Mouse (Mus musculus): ENCODE measurements around the gene Cep89. TPM values are rescaled to one million over a fixed set of nuclear protein-coding genes. Genes with fewer than 3 reads are reported as not detected.

Cep89 gene
- polyA plus RNA-seq (2012) = 18.9 and 20.1 TPM in 2 replicates

GRCm38 (mm10) chr7:35396542-35397168 lies at the start of gene Cep89, which contains the start of gene Faap24:
Gene Cep89 (plus strand): TSS chr7:35397035.
Gene Faap24 (minus strand): TSS chr7:35396836.
- no peak for TF ChIP-seq GATA1 (IDR thresholded peaks at IDR 0.05; ENCODE audit: low read length)

- no peak for TF ChIP-seq GATA1 (IDR thresholded peaks at IDR 0.05; ENCODE audit: low read length)
Observed at GRCm38 (mm10) chr7:35347918-35348700, 48.7 kb upstream of the Cep89 start.

- no peak for TF ChIP-seq GATA1 (IDR thresholded peaks at IDR 0.05; ENCODE audit: low read length)
Observed at GRCm38 (mm10) chr7:35349022-35349421, 47.8 kb upstream of the Cep89 start.

DNA sequence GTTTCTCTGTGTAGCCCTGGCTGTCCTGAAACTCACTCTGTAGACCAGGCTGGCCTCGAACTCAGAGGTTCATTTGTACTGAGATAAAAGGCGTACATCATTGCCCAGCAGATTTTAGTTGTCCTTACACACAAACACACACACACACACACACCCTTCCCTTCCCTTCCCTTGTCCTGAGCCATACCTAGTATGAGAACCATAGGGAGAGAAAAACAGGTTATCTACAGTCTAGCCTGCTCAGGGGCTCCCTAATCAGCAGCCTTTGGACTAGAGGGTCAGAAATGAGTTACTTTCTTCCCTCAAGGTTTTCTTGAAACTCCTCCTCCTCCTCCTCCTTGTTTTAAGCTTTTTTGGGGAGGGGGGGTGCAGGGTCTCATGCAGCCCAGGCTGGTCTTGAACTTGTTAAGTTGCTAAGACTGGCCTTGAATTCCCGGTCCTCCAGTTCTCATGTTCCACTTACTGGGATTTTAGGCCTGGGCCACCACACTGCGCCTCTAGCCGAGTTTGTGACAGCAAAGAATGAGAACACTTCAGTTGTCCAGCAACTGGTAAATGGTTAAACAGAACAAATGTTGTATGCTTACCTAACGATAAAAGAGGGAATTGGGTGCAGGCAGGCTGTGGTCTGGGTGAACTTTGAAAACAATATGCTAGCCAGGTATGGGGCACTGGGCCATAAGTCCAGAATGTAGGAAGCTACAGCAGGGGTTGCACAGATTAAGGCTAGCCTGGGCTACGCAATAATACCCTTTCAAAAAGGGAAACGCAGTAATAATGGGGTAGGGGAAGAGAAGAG lies 46.8 kb upstream of the Cep89 start:
- TF ChIP-seq GATA1 (IDR thresholded peaks at IDR 0.05; ENCODE audit: low read length) = no peak

DNA sequence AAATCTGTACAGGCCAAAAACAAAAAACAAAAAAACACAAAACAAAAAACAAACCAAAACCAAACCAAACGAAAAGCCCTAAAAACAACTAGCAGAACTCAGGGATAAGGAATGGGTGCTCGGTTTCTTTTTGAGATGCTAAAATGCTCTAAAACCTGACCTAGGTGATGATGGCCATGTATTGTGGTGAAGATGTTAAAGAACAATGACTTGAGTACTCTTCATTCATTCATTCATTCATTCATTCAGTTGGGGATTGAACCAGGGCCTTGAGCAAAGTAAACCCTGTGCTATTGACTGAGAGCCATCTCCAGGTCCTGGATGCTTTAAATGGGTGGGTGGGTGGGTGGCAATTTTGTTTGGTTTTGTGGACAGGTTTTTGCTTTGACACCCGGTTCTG lies 45.7 kb upstream of the Cep89 start:
- no peak for TF ChIP-seq GATA1 (IDR thresholded peaks at IDR 0.05; ENCODE audit: low read length)

DNA sequence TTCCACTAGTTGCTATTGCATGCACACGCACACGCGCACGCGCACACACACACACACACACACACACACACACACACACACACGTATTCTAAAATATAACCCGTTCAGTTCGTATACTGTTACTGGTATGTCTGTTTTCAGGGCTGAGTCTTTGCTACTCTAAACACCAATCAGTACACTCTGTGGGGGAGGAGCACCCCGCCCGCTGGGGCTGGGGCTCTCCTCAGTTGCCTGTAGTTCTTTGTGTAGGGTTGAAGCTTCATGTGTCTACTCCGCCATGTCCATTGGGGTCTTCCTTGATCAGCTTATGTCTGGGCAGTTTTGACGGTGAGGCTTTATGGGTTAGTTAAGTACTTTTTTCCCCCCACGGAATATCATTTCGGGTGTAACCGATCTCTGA lies 43.5 kb upstream of the Cep89 start:
- TF ChIP-seq GATA1 (IDR thresholded peaks at IDR 0.05; ENCODE audit: low read length) = no peak

GRCm38 (mm10) chr7:35355303-35355872 lies 41.4 kb upstream of the Cep89 start:
- TF ChIP-seq GATA1 (IDR thresholded peaks at IDR 0.05; ENCODE audit: low read length) = no peak

GRCm38 (mm10) chr7:35357621-35358020 lies 39.2 kb upstream of the Cep89 start:
- TF ChIP-seq GATA1 (IDR thresholded peaks at IDR 0.05; ENCODE audit: low read length) = no peak

DNA sequence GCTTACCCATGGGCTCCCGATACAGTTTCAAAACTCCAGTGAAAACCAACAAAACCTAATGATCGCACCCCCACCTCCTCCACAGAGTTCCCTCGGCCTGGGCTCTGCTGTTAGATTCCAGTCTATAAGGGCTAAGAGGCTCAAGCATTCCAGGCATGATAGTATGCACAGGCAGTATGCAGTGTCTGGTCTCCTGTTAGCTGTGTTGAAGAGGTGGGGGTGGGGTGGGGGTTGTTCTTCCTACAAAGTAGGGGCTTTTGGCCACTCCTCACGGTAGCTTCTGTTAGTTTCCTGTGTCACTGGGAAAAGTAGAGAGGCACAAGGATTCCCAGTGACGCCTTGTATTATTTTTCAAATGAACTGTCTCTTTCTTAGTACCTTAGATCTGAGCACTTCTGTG lies 34.6 kb upstream of the Cep89 start:
- no peak for TF ChIP-seq GATA1 (IDR thresholded peaks at IDR 0.05; ENCODE audit: low read length)

DNA sequence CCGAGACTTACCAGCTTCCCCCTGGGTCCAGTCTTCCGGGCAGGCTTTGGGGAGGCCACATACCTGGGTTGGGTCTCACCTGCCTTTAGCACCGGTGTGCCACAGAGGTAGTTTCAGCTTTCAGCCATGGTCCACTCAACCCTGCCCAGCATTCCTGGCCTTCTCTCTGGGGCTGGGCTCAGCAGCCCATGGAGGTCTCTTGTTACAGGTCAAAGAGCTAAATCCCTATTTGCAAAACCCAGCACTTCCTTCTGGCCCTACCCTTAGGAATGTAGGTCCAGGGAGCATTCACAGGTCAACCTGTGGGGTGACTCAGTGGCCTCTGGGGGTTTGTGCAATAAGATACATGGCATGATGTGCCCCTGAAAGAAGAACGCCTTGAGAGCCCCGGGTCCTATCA lies 34.0 kb upstream of the Cep89 start:
- TF ChIP-seq GATA1 (IDR thresholded peaks at IDR 0.05; ENCODE audit: low read length) = no peak

DNA sequence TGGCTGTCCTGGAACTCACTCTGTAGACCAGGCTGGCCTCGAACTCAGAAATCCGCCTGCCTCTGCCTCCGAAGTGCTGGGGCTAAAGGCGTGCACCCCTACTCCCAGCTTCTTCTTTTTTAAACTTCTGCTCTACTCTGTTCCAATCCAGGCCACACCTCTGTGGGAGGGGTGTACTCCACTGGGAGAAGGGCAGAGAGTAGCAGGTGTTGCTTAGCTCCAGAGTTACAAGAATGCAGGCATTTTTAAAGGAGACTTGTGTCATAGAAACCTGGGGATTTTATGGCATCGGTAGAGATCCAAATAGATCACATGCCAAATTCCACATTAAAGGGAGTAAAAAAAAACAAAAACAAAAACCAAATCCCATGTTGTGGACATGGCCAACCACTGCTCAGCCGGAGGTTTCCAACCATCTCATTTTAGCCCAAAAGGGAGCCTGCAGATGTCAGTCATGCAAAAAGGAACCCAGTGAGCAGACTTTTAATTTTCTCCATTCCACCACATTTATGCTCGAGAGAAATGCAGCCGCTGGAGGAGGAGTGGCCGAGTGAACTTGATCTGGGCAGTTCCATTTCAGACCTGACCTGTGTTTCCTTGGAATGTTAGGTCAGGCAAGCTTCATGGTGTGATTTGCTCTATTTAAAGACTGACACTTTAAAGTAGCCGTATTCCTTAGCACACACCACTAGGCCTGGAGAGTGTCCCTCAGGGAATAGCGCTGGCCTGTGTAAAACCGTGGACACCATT lies 31.5 kb upstream of the Cep89 start:
- no peak for TF ChIP-seq GATA1 (IDR thresholded peaks at IDR 0.05; ENCODE audit: low read length)

DNA sequence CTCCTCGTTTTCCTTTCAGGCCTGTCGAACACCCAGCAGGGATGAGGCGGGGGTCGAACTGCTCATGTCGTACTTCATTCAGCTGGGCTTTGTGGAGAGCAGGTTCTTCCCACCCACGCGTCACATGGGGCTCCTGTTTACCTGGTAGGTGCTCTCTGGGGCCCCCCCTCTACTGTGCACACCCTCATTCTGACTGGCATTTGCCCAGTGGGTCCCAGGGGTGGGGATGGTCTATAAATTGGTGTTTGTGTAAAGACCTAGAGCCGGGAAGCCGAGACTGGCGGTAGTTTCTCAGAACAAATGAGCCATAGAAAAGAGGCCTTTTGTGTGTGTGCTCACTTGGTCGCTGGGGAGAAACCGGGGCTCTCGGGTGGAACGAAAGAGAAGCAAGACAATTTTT lies 25.7 kb upstream of the Cep89 start:
- TF ChIP-seq GATA1 (IDR thresholded peaks at IDR 0.05; ENCODE audit: low read length) = no peak

- no peak for TF ChIP-seq GATA1 (IDR thresholded peaks at IDR 0.05; ENCODE audit: low read length)
Observed at GRCm38 (mm10) chr7:35372483-35373017, 24.3 kb upstream of the Cep89 start.

DNA sequence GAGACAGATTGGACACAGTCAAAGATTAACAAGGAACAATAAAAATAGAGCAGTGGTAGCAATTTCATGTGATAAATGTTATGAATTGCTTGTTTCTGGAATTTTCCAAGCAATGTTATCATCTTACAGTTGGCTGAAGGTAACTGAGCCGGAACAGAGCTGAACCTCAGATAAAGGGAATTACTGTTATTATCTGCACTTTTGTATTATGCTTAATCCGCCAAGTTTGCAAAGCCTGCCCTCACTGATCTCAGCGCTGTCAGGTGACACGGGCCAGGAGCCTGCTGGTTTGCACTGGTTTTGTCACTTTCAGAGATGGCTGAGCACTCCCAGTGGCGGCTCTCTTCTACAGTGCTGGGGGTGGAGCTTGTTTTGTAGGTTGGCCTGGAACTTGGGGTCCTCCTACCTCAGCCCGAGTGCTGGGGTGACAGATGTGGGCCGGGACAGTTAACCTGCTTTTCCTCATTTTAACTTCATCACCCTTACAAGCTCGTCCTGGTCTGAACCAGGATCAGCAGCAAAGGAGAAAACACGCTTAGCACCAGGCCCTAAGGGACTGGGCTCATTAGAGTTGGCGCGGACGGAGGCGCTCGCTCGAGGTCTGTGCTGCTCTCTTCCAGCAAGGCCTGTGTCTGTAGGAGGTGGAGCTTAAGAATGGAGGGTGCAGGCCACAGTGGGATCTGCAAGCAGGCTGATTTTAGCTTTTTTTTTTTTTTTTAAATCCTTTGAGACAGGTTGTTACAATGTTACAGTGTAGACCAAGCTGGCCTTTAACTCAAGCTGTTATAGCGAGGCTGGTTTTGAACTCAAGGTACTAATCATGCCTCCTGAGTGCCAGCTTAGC lies 23.5 kb upstream of the Cep89 start:
- peak; percentile 45 for TF ChIP-seq GATA1 (IDR thresholded peaks at IDR 0.05; ENCODE audit: low read length)

Measured in G1E-ER4 (cell line).